Mouse (Mus musculus): ENCODE data around the gene Lhx3. TPM values are rescaled to one million over a fixed set of nuclear protein-coding genes. Genes with fewer than 3 reads are reported as not detected.

Lhx3 gene
- total RNA-seq, 2 experiments from 2014 or later = not detected

Other genes with a start within 250 kb of the Lhx3 start
- gene Camsap1, start 225.0 kb downstream of the Lhx3 start, total RNA-seq (2021) = 10 to 100 TPM; 34.2 to 45.1 TPM
- 100 to 1,000 TPM; 186 to 187 TPM for gene Ubac1, start 186.5 kb downstream of the Lhx3 start, total RNA-seq (2021)
- gene Nacc2, start 85.1 kb downstream of the Lhx3 start, total RNA-seq (2021) = 10 to 100 TPM; 10.8 to 11.2 TPM
- 10 to 100 TPM; 11.2 to 11.4 TPM for gene Qsox2, start 29.2 kb upstream of the Lhx3 start, total RNA-seq (2021)
- gene Ccdc187, start 86.3 kb upstream of the Lhx3 start, total RNA-seq (2021) = under 1 TPM; 0.10 to 0.15 TPM
- 10 to 100 TPM; 24.1 to 28.1 TPM for gene Gpsm1, start 107.2 kb upstream of the Lhx3 start, total RNA-seq (2021)
- gene Dnlz, start 143.8 kb upstream of the Lhx3 start, total RNA-seq (2021) = 10 to 100 TPM; 18.5 to 21.0 TPM
- 1 to 10 TPM; 1.6 to 1.8 TPM for gene Card9, start 152.6 kb upstream of the Lhx3 start, total RNA-seq (2021)
- 10 to 100 TPM; 20.6 to 22.2 TPM for gene Snapc4, start 172.4 kb upstream of the Lhx3 start, total RNA-seq (2021)
- gene Entr1, start 181.0 kb upstream of the Lhx3 start, total RNA-seq (2021) = 10 to 100 TPM; 42.7 to 50.2 TPM
- gene Pmpca, start 181.1 kb upstream of the Lhx3 start, total RNA-seq (2021) = 100 to 1,000 TPM; 123 to 124 TPM
- 10 to 100 TPM; 12.5 to 13.2 TPM for gene Inpp5e, start 200.9 kb upstream of the Lhx3 start, total RNA-seq (2021)
- 10 to 100 TPM; 40.9 to 45.4 TPM for gene Sec16a, start 236.9 kb upstream of the Lhx3 start, total RNA-seq (2021)

Data from gastrocnemius, postnatal 4 days (tissue).